Mouse (Mus musculus) limb, embryonic 10.5 days (tissue): Measurements from ENCODE around the gene Dyrk2. TPM values are rescaled to one million over a fixed set of nuclear protein-coding genes. Genes with fewer than 3 reads are reported as not detected.
A peak's percentile ranks its signal among the peaks of the same experiment; 100 is the strongest.

Experiments used
- DNase-seq: peaks from one replicate; pipeline ENCODE4 v3.0.0-alpha.2; 2017; ENCODE audit warnings: low spot score
- H3K27ac ChIP-seq: fragments of 300-500 bp; sonication (generic); 2 replicates; pipeline ENCODE4 v1.5.1; 2016; ENCODE audit warnings: mild to moderate bottlenecking
- H3K27me3 ChIP-seq: fragments of 300-500 bp; sonication (generic); 2 replicates; pipeline ENCODE4 v1.6.1; 2016; ENCODE audit warnings: low read depth, mild to moderate bottlenecking; ENCODE audit not compliant: poor library complexity, severe bottlenecking
- H3K36me3 ChIP-seq: fragments of 300-500 bp; sonication (generic); 2 replicates; pipeline ENCODE4 v1.6.1; 2016; ENCODE audit warnings: mild to moderate bottlenecking, moderate library complexity
- H3K4me1 ChIP-seq: fragments of 300-500 bp; sonication (generic); 2 replicates; pipeline ENCODE4 v1.6.1; 2016
- H3K4me3 ChIP-seq: fragments of 300-500 bp; sonication (generic); 2 replicates; pipeline ENCODE4 v1.5.1; 2016; ENCODE audit warnings: mild to moderate bottlenecking, moderate library complexity
- H3K9me3 ChIP-seq: fragments of 300-500 bp; sonication (generic); replicated peaks from 2 replicates; pipeline ENCODE4 v1.6.1; 2016; ENCODE audit warnings: mild to moderate bottlenecking
- WGBS: fragments of 180-500 bp; shearing (Covaris S2); methylation state at CpG from one replicate; pipeline ENCODE4 v1.1.7; 2016; 5-methylcytosine and 5-hydroxymethylcytosine counted together
- polyA plus RNA-seq: library from polyadenylated mRNA; unstranded; fragments of >200 nt; fragmentation: Nextera tagmentation; extraction: Ambion mirVana; gene quantifications from 2 replicates; pipeline ENCODE4 v1.2.1, GENCODE M21; 2016

The Dyrk2 gene
- polyA plus RNA-seq, 1 experiment from 2014 or later: 7.2 TPM

- 93% methylated on average over 7 of the region's 7 CpGs for WGBS
Measured at GRCm38 (mm10) chr10:118864976-118865375, 5.0 kb downstream of the Dyrk2 start.

GRCm38 (mm10) chr10:118863611-118864010, 6.4 kb downstream of the Dyrk2 start:
- no peak overlapping the region for H3K4me3 ChIP-seq
- DNase-seq: no peak
- peaks cover 74% of the 10 kb centered on the region for H3K36me3 ChIP-seq
- H3K27me3 ChIP-seq: no peaks in the 10 kb centered on the region
- H3K9me3 ChIP-seq: peaks cover 2% of the 10 kb centered on the region; the same call in 1 of the 2 replicates
- no peak overlapping the region for H3K27ac ChIP-seq
- 89% methylated on average over 8 of the region's 8 CpGs for WGBS
- peaks cover 21% of the 10 kb centered on the region for H3K4me1 ChIP-seq

More at GRCm38 (mm10) chr10:118864976-118865375, 5.0 kb downstream of the Dyrk2 start:
- H3K4me3 ChIP-seq: no peak overlapping the region
- peaks cover 60% of the 10 kb centered on the region for H3K36me3 ChIP-seq
- peaks cover 24% of the 10 kb centered on the region for H3K4me1 ChIP-seq
- no peak for DNase-seq
- H3K27me3 ChIP-seq: no peaks in the 10 kb centered on the region
- no peak overlapping the region for H3K27ac ChIP-seq
- peaks cover under 1% of the 10 kb centered on the region; the same call in 1 of the 2 replicates for H3K9me3 ChIP-seq

- Histone ChIP-seq H3K27ac (no peak overlapping the region), H3K36me3 (peaks cover 82% of the 10 kb centered on the region), H3K27me3 (no peaks in the 10 kb centered on the region), H3K4me1 (peaks cover 19% of the 10 kb centered on the region), H3K9me3 (peaks cover 2% of the 10 kb centered on the region; the same call in 1 of the 2 replicates), H3K4me3 (no peak overlapping the region)
- DNase-seq: no peak
- 90% methylated on average over 4 of the region's 4 CpGs for WGBS
Measured at GRCm38 (mm10) chr10:118862233-118862632, 7.8 kb downstream of the Dyrk2 start.

- Histone ChIP-seq H3K4me3 (no peak overlapping the region), H3K27ac (no peak overlapping the region), H3K36me3 (peaks cover 89% of the 10 kb centered on the region), H3K4me1 (peaks cover 11% of the 10 kb centered on the region), H3K9me3 (peaks cover 2% of the 10 kb centered on the region; the same call in 1 of the 2 replicates), H3K27me3 (no peaks in the 10 kb centered on the region)
- no peak for DNase-seq
- 97% methylated on average over 11 of the region's 11 CpGs for WGBS
Measured at GRCm38 (mm10) chr10:118861234-118862025, 8.6 kb downstream of the Dyrk2 start.

- no peak overlapping the region for H3K27ac ChIP-seq
- H3K4me3 ChIP-seq: no peak overlapping the region
- no peaks in the 10 kb centered on the region for H3K27me3 ChIP-seq
- peaks cover 87% of the 10 kb centered on the region for H3K36me3 ChIP-seq
- H3K4me1 ChIP-seq: no peaks in the 10 kb centered on the region
- peaks cover 2% of the 10 kb centered on the region; the same call in 1 of the 2 replicates for H3K9me3 ChIP-seq
- WGBS: 97% methylated on average over 21 of the region's 21 CpGs
- no peak for DNase-seq
Measured at GRCm38 (mm10) chr10:118859655-118860054, 10.4 kb downstream of the Dyrk2 start.

- no peaks in the 10 kb centered on the region for H3K9me3 ChIP-seq
- no peak overlapping the region for H3K4me3 ChIP-seq
- H3K36me3 ChIP-seq: peaks cover 39% of the 10 kb centered on the region
- peak; percentile 26 for DNase-seq
- no peaks in the 10 kb centered on the region for H3K4me1 ChIP-seq
- H3K27ac ChIP-seq: no peak overlapping the region
- 91% methylated on average over 9 of the region's 9 CpGs for WGBS
- no peaks in the 10 kb centered on the region for H3K27me3 ChIP-seq
Measured at GRCm38 (mm10) chr10:118854641-118855040, 15.4 kb downstream of the Dyrk2 start.

- Histone ChIP-seq H3K9me3 (no peaks in the 10 kb centered on the region), H3K4me1 (no peaks in the 10 kb centered on the region), H3K27ac (no peak overlapping the region), H3K27me3 (no peaks in the 10 kb centered on the region), H3K36me3 (peaks cover 23% of the 10 kb centered on the region), H3K4me3 (no peak overlapping the region)
- WGBS: 86% methylated on average over 16 of the region's 16 CpGs
- no peak for DNase-seq
Measured at GRCm38 (mm10) chr10:118852554-118852953, 17.5 kb downstream of the Dyrk2 start.

GRCm38 (mm10) chr10:118848501-118848900, 21.5 kb downstream of the Dyrk2 start:
- H3K9me3 ChIP-seq: no peaks in the 10 kb centered on the region
- H3K27ac ChIP-seq: no peak overlapping the region
- no peaks in the 10 kb centered on the region for H3K4me1 ChIP-seq
- peak; percentile 24 for DNase-seq
- WGBS: 85% methylated on average over 4 of the region's 4 CpGs
- H3K4me3 ChIP-seq: no peak overlapping the region
- H3K36me3 ChIP-seq: no peaks in the 10 kb centered on the region
- H3K27me3 ChIP-seq: no peaks in the 10 kb centered on the region

- DNase-seq: peak; percentile 20
- no peak overlapping the region for H3K4me3 ChIP-seq
- H3K27ac ChIP-seq: no peak overlapping the region
- no peaks in the 10 kb centered on the region for H3K4me1 ChIP-seq
- 41% methylated on average over 10 of the region's 10 CpGs for WGBS
- no peaks in the 10 kb centered on the region for H3K36me3 ChIP-seq
- H3K27me3 ChIP-seq: no peaks in the 10 kb centered on the region
- no peaks in the 10 kb centered on the region for H3K9me3 ChIP-seq
Measured at GRCm38 (mm10) chr10:118846991-118847545, 22.9 kb downstream of the Dyrk2 start.

GRCm38 (mm10) chr10:118840598-118840997, 29.4 kb downstream of the Dyrk2 start:
- no peak overlapping the region for H3K27ac ChIP-seq
- H3K4me3 ChIP-seq: no peak overlapping the region
- no peaks in the 10 kb centered on the region for H3K36me3 ChIP-seq
- DNase-seq: no peak
- H3K27me3 ChIP-seq: no peaks in the 10 kb centered on the region
- no peaks in the 10 kb centered on the region for H3K4me1 ChIP-seq
- WGBS: 96% methylated on average over 9 of the region's 9 CpGs
- no peaks in the 10 kb centered on the region for H3K9me3 ChIP-seq

GRCm38 (mm10) chr10:118839343-118840141, 30.5 kb downstream of the Dyrk2 start:
- H3K4me3 ChIP-seq: no peak overlapping the region
- H3K4me1 ChIP-seq: no peaks in the 10 kb centered on the region
- H3K9me3 ChIP-seq: no peaks in the 10 kb centered on the region
- H3K27ac ChIP-seq: no peak overlapping the region
- no peaks in the 10 kb centered on the region for H3K36me3 ChIP-seq
- DNase-seq: no peak
- H3K27me3 ChIP-seq: no peaks in the 10 kb centered on the region
- 92% methylated on average over 19 of the region's 19 CpGs for WGBS

- no peaks in the 10 kb centered on the region for H3K27me3 ChIP-seq
- H3K27ac ChIP-seq: no peak overlapping the region
- 69% methylated on average over 8 of the region's 8 CpGs for WGBS
- H3K4me1 ChIP-seq: no peaks in the 10 kb centered on the region
- H3K36me3 ChIP-seq: no peaks in the 10 kb centered on the region
- no peak overlapping the region for H3K4me3 ChIP-seq
- no peak for DNase-seq
- no peaks in the 10 kb centered on the region for H3K9me3 ChIP-seq
Measured at GRCm38 (mm10) chr10:118837636-118838035, 32.4 kb downstream of the Dyrk2 start.

- no peaks in the 10 kb centered on the region for H3K27me3 ChIP-seq
- no peaks in the 10 kb centered on the region for H3K9me3 ChIP-seq
- H3K4me1 ChIP-seq: no peaks in the 10 kb centered on the region
- no peak overlapping the region for H3K27ac ChIP-seq
- no peaks in the 10 kb centered on the region for H3K36me3 ChIP-seq
- DNase-seq: no peak
- no peak overlapping the region for H3K4me3 ChIP-seq
- WGBS: 89% methylated on average over 8 of the region's 8 CpGs
Measured at GRCm38 (mm10) chr10:118831190-118831589, 38.8 kb downstream of the Dyrk2 start.
